Mouse (Mus musculus): ENCODE measurements around the gene Ugt1a7c. TPM values are rescaled to one million over a fixed set of nuclear protein-coding genes. Genes with fewer than 3 reads are reported as not detected.

Ugt1a7c gene
- polyA plus RNA-seq, 1 experiment from 2014 or later: 33.9 TPM

- H3K27ac ChIP-seq (replicated peaks): no peak overlapping the region
- H3K36me3 ChIP-seq (ENCODE audit: control insufficient read depth, insufficient read depth, low read length): no peaks in the 10 kb centered on the region
- no peak overlapping the region for H3K4me2 ChIP-seq (replicated peaks; ENCODE audit: low read depth)
- TF ChIP-seq EP300 (optimal IDR thresholded peaks at IDR 0.05): no peak
- TF ChIP-seq CTCF (IDR thresholded peaks at IDR 0.05; ENCODE audit: low read depth): no peak
- no peak overlapping the region for H3K9ac ChIP-seq (ENCODE audit: low read length)
- H3K27me3 ChIP-seq (ENCODE audit: control insufficient read depth, insufficient read depth, low read length): no peaks in the 10 kb centered on the region
- H3K4me3 ChIP-seq (ENCODE audit: low read depth, low read length): no peak overlapping the region
- no peak for DNase-seq (ENCODE audit: low spot score)
- 71% methylated on average over 2 of the region's 2 CpGs for WGBS
- peaks cover 30% of the 10 kb centered on the region for H3K9me3 ChIP-seq (ENCODE audit: control insufficient read depth, low read length)
- H3K4me1 ChIP-seq (replicated peaks; ENCODE audit: control insufficient read depth, insufficient read depth): no peaks in the 10 kb centered on the region
- no peak for ATAC-seq (ENCODE audit: low FRiP score, low TSS enrichment)
These were observed 119.6 kb downstream of the Ugt1a7c start for GRCm38 (mm10) chr1:88214462-88214952.

GRCm38 (mm10) chr1:88215466-88216380, 120.9 kb downstream of the Ugt1a7c start:
- H3K4me2 ChIP-seq (replicated peaks; ENCODE audit: low read depth): no peak overlapping the region
- H3K36me3 ChIP-seq (ENCODE audit: control insufficient read depth, insufficient read depth, low read length): no peaks in the 10 kb centered on the region
- no peaks in the 10 kb centered on the region for H3K4me1 ChIP-seq (replicated peaks; ENCODE audit: control insufficient read depth, insufficient read depth)
- no peak overlapping the region for H3K4me3 ChIP-seq (ENCODE audit: low read depth, low read length)
- TF ChIP-seq CTCF (IDR thresholded peaks at IDR 0.05; ENCODE audit: low read depth) (no peak), EP300 (optimal IDR thresholded peaks at IDR 0.05) (no peak)
- H3K27me3 ChIP-seq (ENCODE audit: control insufficient read depth, insufficient read depth, low read length): no peaks in the 10 kb centered on the region
- 65% methylated on average over 10 of the region's 10 CpGs for WGBS
- H3K9ac ChIP-seq (ENCODE audit: low read length): no peak overlapping the region
- H3K27ac ChIP-seq (replicated peaks): no peak overlapping the region
- peaks cover 30% of the 10 kb centered on the region for H3K9me3 ChIP-seq (ENCODE audit: control insufficient read depth, low read length)
- ATAC-seq (ENCODE audit: low FRiP score, low TSS enrichment) (no peak), DNase-seq (ENCODE audit: low spot score) (no peak)

- ATAC-seq (ENCODE audit: low FRiP score, low TSS enrichment) (no peak), DNase-seq (ENCODE audit: low spot score) (no peak)
- Histone ChIP-seq H3K27ac (replicated peaks) (no peak overlapping the region), H3K9ac (ENCODE audit: low read length) (no peak overlapping the region), H3K27me3 (ENCODE audit: control insufficient read depth, insufficient read depth, low read length) (no peaks in the 10 kb centered on the region), H3K4me2 (replicated peaks; ENCODE audit: low read depth) (no peak overlapping the region), H3K9me3 (ENCODE audit: control insufficient read depth, low read length) (peaks cover 27% of the 10 kb centered on the region), H3K4me3 (ENCODE audit: low read depth, low read length) (no peak overlapping the region), H3K36me3 (ENCODE audit: control insufficient read depth, insufficient read depth, low read length) (no peaks in the 10 kb centered on the region), H3K4me1 (replicated peaks; ENCODE audit: control insufficient read depth, insufficient read depth) (no peaks in the 10 kb centered on the region)
- TF ChIP-seq CTCF (IDR thresholded peaks at IDR 0.05; ENCODE audit: low read depth) (no peak), EP300 (optimal IDR thresholded peaks at IDR 0.05) (no peak)
- WGBS: 61% methylated on average over 2 of the region's 2 CpGs
These were observed 121.7 kb downstream of the Ugt1a7c start for GRCm38 (mm10) chr1:88216551-88216950.

- Histone ChIP-seq H3K36me3 (ENCODE audit: control insufficient read depth, insufficient read depth, low read length) (no peaks in the 10 kb centered on the region), H3K9me3 (ENCODE audit: control insufficient read depth, low read length) (peaks cover 22% of the 10 kb centered on the region), H3K27ac (replicated peaks) (no peak overlapping the region), H3K4me1 (replicated peaks; ENCODE audit: control insufficient read depth, insufficient read depth) (no peaks in the 10 kb centered on the region), H3K4me3 (ENCODE audit: low read depth, low read length) (no peak overlapping the region), H3K27me3 (ENCODE audit: control insufficient read depth, insufficient read depth, low read length) (no peaks in the 10 kb centered on the region), H3K4me2 (replicated peaks; ENCODE audit: low read depth) (no peak overlapping the region), H3K9ac (ENCODE audit: low read length) (no peak overlapping the region)
- no peak for DNase-seq (ENCODE audit: low spot score)
- no peak for ATAC-seq (ENCODE audit: low FRiP score, low TSS enrichment)
- WGBS: 55% methylated on average over 2 of the region's 2 CpGs
- TF ChIP-seq EP300 (optimal IDR thresholded peaks at IDR 0.05) (no peak), CTCF (IDR thresholded peaks at IDR 0.05; ENCODE audit: low read depth) (peak; percentile 26; the same call in 1 of the 2 replicates)
These were observed 122.3 kb downstream of the Ugt1a7c start for GRCm38 (mm10) chr1:88217144-88217543.

DNA sequence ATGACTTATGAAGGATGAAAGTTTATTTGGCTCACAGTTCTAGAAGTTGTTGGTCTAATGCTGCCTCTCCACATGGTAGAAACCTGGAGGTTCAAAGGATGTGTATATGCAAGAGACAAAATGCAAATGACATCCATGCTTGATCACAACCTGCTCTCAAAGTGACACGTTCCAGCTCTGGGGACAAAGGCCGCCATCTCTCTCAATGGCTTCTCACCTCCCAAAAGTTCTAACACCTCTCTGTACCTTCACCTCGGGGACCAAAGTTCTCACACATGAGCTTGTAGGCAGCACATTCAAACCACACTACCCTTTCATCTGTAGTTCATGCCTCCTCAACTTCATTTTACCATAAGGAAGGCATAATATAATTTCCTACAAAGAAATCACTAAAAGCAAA, 122.7 kb downstream of the Ugt1a7c start:
- ATAC-seq (ENCODE audit: low FRiP score, low TSS enrichment): no peak
- no peak overlapping the region for H3K4me2 ChIP-seq (replicated peaks; ENCODE audit: low read depth)
- no peaks in the 10 kb centered on the region for H3K4me1 ChIP-seq (replicated peaks; ENCODE audit: control insufficient read depth, insufficient read depth)
- DNase-seq (ENCODE audit: low spot score): no peak
- H3K9ac ChIP-seq (ENCODE audit: low read length): no peak overlapping the region
- H3K27ac ChIP-seq (replicated peaks): no peak overlapping the region
- no peak for TF ChIP-seq CTCF (IDR thresholded peaks at IDR 0.05; ENCODE audit: low read depth)
- no peak for TF ChIP-seq EP300 (optimal IDR thresholded peaks at IDR 0.05)
- H3K4me3 ChIP-seq (ENCODE audit: low read depth, low read length): no peak overlapping the region
- peaks cover 22% of the 10 kb centered on the region for H3K9me3 ChIP-seq (ENCODE audit: control insufficient read depth, low read length)
- no peaks in the 10 kb centered on the region for H3K36me3 ChIP-seq (ENCODE audit: control insufficient read depth, insufficient read depth, low read length)
- no peaks in the 10 kb centered on the region for H3K27me3 ChIP-seq (ENCODE audit: control insufficient read depth, insufficient read depth, low read length)
- WGBS: 37% methylated on average over 3 of the region's 3 CpGs

GRCm38 (mm10) chr1:88218051-88218450, 123.2 kb downstream of the Ugt1a7c start:
- H3K4me2 ChIP-seq (replicated peaks; ENCODE audit: low read depth): no peak overlapping the region
- no peak overlapping the region for H3K9ac ChIP-seq (ENCODE audit: low read length)
- ATAC-seq (ENCODE audit: low FRiP score, low TSS enrichment) (no peak), DNase-seq (ENCODE audit: low spot score) (peak; percentile 43)
- H3K4me1 ChIP-seq (replicated peaks; ENCODE audit: control insufficient read depth, insufficient read depth): no peaks in the 10 kb centered on the region
- H3K36me3 ChIP-seq (ENCODE audit: control insufficient read depth, insufficient read depth, low read length): no peaks in the 10 kb centered on the region
- 73% methylated on average over 9 of the region's 9 CpGs for WGBS
- no peaks in the 10 kb centered on the region for H3K27me3 ChIP-seq (ENCODE audit: control insufficient read depth, insufficient read depth, low read length)
- no peak overlapping the region for H3K27ac ChIP-seq (replicated peaks)
- H3K4me3 ChIP-seq (ENCODE audit: low read depth, low read length): no peak overlapping the region
- TF ChIP-seq CTCF (IDR thresholded peaks at IDR 0.05; ENCODE audit: low read depth) (no peak), EP300 (optimal IDR thresholded peaks at IDR 0.05) (no peak)
- H3K9me3 ChIP-seq (ENCODE audit: control insufficient read depth, low read length): peaks cover 22% of the 10 kb centered on the region

Data from stomach, postnatal 0 days (tissue).